Mouse (Mus musculus): Measurements from ENCODE around the gene Zcchc8.

DNA sequence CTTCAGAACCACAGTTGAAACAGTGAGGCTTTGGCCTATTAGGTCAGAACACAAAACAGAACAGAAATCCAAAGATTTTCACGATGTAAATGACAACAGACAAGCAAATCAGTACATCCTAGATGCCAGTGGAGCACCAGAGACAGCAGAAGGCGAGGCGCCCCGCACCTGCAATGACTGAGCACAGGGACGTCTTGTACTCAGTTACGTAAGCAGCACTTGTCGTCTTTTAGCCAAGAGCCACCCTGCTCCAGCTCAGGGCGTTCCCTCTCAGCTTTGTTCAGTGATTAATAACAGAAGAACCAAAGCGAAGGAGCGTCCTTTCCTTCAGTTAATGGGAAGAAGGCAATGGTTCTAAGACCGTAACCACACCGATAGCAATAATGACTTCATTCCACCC lies 12.3 kb downstream of the Zcchc8 start:
- TF ChIP-seq CTCF (IDR thresholded peaks at IDR 0.05; ENCODE audit: borderline replicate concordance, control insufficient read depth, extremely low read depth, insufficient read depth, low read length, poor library complexity) (no peak), POLR2A (IDR thresholded peaks at IDR 0.05; ENCODE audit: control insufficient read depth, extremely low read depth, insufficient read depth, low read length, poor library complexity) (no peak)
